Mouse (Mus musculus) erythroblast, embryonic 14.5 days (primary cell): ENCODE measurements around the gene Calr. TPM values are rescaled to one million over a fixed set of nuclear protein-coding genes. Genes with fewer than 3 reads are reported as not detected.
A peak's percentile ranks its signal among the peaks of the same experiment; 100 is the strongest.
"Not testable (repeated sequence)": the region's sequence is repeated elsewhere in the genome, so short reads cannot be mapped to it uniquely, and the experiment has no call there.

Source experiments
- H3K27me3 ChIP-seq: 2 replicates; pipeline ENCODE4 v1.6.1; 2012; ENCODE audit warnings: inconsistent platforms; ENCODE audit not compliant: control insufficient read depth
- H3K36me3 ChIP-seq: 2 replicates; pipeline ENCODE4 v1.6.1; 2012; ENCODE audit warnings: mild to moderate bottlenecking, inconsistent platforms; ENCODE audit not compliant: control insufficient read depth
- H3K4me1 ChIP-seq: 2 replicates; pipeline ENCODE4 v1.6.1; 2012; ENCODE audit warnings: inconsistent platforms; ENCODE audit not compliant: control insufficient read depth
- H3K4me3 ChIP-seq: replicated peaks from 2 replicates; pipeline ENCODE3; 2012; ENCODE audit warnings: moderate library complexity, mild to moderate bottlenecking, inconsistent platforms
- H3K9me3 ChIP-seq: 2 replicates; pipeline ENCODE4 v1.6.1; 2012; ENCODE audit warnings: low read length, inconsistent platforms, mixed read lengths; ENCODE audit not compliant: control insufficient read depth
- GATA1 ChIP-seq: IDR thresholded peaks from 2 replicates; pipeline ENCODE4 v1.6.1; 2012; ENCODE audit warnings: low read length, inconsistent platforms, mixed read lengths
- TAL1 ChIP-seq: IDR thresholded peaks from 3 replicates; pipeline ENCODE4 v1.6.1; 2012; ENCODE audit warnings: low read length, inconsistent platforms, mixed read lengths
- polyA plus RNA-seq: library from polyadenylated mRNA; stranded (reverse); fragments of >175 nt; gene quantifications from 2 replicates; pipeline ENCODE4 v1.2.3, GENCODE M21; 2012

Gene Calr
- polyA plus RNA-seq, 1 experiment = 30.9 TPM

DNA sequence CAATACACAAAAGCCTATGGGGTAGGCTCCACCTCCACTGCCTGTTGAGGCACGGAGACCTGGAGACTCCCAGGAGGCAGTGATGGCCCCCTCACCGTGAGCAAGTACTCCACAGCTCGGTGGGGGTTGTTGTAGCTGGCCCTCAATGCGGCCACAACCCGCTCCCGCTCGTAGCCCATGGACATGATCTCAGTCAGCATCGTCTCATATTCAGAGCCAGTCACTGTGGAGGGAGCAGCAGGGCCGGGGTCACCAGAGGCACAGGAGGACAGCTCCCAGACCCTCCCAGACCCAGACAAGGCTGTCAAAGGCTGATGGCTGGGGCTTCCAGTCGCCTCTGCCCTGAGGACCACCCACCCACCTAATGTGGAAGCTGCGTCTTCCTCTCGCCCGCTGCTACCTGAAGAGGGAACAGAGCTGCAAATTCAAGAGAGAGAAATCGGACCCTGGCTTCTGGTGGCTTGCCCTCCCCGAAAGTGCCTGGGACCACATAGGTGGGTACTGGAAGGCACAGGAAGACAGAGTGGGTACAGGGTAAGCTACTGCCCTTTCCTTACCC, 8.7 kb downstream of the Calr start:
- H3K36me3 ChIP-seq = peaks cover 97% of the 10 kb centered on the region
- H3K27me3 ChIP-seq = no peaks in the 10 kb centered on the region
- peaks cover 90% of the 10 kb centered on the region for H3K4me1 ChIP-seq
- H3K9me3 ChIP-seq = no peaks in the 10 kb centered on the region
- H3K4me3 ChIP-seq = peak overlapping the region; percentile 95
- no peak for TF ChIP-seq GATA1
- no peak for TF ChIP-seq TAL1

DNA sequence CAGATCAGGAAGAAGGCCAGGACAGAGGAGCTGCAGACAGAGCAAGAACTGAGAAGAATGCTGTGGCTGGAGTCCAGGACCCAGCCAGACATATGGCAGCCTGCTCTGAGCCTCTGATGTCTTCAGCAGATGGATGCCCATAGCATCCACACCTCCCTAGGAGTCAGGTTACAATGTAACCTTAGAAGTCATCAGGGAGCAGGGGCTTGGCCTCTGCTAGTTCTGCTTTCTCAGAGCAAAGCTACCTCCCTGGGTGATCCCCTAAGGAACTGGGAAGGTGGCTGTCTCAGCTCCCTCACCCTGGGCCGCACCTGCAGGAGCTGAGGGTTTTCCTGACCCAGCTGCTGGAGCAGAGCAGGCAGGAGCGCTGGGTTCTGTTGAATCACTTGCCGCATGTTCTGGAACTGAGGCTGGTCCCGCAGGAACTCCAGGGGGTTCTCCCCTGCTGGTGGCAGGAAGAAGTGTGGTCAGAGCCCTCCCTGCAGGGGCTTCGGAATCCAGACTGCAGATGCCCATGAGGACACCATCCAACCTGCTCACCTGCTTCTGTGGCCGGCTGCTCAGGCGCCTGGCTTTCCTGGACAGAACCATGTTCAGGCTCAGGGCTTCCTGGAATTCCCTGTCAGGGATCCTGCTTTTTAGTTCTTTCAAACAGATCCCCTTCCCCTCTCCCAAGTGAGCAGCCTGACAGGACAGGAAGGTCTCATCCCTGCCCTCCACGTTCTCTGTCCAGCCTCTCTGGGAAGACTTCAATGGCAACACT, 9.4 kb downstream of the Calr start:
- no peaks in the 10 kb centered on the region for H3K9me3 ChIP-seq
- no peaks in the 10 kb centered on the region for H3K27me3 ChIP-seq
- H3K4me1 ChIP-seq = peaks cover 89% of the 10 kb centered on the region
- H3K4me3 ChIP-seq = peak overlapping the region; percentile 95
- no peak for TF ChIP-seq TAL1
- no peak for TF ChIP-seq GATA1
- H3K36me3 ChIP-seq = peaks cover 95% of the 10 kb centered on the region

DNA sequence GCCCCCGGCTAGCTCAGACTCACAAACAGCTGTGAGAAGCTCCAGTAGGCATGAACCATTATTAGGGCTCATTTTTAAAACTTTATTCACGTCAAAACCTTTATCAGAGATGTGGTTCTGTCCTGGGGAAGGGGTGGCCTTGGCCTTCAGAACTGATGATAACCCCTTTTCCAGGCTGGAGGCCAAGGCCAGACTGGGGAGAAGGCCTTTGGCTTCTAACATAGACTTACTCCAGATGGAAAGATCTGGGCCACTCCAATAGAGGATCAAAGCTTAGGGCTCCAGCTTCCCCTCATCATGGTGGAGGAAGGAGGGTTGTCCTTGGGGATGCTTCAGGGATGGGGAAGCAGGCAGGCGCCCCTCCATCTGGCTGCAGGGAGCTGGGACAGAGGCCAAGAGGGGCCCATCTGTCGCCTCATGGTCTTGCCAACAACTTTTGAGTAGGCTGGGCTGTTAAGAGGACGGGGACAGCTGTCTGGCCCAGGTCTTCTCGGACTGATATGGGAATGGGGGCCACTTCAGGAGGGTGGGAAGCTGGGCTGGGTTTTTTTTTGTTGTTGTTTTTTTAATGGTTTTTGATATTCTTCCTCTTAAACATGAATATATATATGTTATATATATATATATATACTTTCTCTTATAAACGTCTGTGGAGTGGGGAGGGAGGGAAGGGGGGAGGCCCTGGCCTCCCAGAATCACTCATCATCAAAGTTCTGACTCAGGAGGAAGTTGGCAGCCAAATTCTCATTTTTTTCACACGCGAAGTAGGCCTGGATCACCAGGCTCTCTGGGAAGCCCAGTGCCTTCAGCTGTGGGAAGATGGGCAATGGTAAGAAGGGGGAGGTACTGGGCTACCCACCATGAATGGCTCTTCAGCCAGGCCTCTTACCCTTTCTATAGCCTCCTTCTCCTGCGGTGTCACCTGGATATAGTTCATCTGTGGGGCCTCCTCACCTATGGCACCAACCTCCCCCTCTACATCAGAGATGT, 11.6 kb downstream of the Calr start:
- Histone ChIP-seq H3K4me1 (peaks cover 87% of the 10 kb centered on the region), H3K36me3 (peaks cover 82% of the 10 kb centered on the region), H3K9me3 (no peaks in the 10 kb centered on the region), H3K4me3 (peak overlapping the region; percentile 98), H3K27me3 (no peaks in the 10 kb centered on the region)
- TF ChIP-seq TAL1 (no peak), GATA1 (no peak)

DNA sequence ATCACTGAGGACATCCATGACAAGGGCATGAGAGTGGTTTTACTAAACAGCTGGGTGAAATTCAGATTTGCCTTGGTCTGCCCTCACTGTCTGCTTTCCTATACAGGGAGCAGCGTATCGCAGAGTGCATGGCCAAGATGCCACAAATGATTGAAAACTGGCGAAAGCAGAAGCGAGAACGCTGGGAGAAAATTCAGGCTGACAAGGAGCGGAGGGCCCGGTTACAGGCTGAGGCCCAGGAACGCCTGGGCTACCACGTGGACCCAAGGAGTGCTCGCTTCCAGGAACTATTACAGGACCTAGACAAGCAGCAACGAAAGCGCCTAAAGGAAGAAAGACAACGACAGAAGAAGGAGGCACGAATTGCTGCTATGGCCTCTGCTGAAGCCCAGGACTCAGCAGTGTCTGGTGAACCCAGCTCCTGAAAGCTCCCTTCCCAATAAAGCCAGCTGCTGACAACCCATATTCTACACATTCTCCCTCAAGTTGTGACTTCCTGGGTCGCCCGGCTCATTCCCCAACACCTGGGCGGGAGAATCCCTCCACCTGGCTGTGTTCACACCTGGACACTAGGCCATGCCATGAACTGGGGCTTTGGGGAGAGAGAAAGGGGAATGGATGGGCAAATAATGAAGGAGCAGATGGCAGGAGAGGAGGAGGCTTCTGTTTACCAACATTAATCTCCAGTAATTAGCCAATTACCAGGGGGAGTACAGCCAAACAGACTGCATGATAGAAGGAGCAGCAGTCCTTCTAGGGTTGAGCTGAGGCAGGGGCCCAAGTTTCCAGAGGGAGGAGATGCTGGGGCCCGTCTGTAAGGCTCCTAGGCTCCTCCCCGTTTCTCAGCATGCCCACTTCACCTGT, 12.5 kb downstream of the Calr start:
- Histone ChIP-seq H3K36me3 (peaks cover 78% of the 10 kb centered on the region), H3K4me3 (peak overlapping the region; percentile 98), H3K4me1 (peaks cover 86% of the 10 kb centered on the region)

DNA sequence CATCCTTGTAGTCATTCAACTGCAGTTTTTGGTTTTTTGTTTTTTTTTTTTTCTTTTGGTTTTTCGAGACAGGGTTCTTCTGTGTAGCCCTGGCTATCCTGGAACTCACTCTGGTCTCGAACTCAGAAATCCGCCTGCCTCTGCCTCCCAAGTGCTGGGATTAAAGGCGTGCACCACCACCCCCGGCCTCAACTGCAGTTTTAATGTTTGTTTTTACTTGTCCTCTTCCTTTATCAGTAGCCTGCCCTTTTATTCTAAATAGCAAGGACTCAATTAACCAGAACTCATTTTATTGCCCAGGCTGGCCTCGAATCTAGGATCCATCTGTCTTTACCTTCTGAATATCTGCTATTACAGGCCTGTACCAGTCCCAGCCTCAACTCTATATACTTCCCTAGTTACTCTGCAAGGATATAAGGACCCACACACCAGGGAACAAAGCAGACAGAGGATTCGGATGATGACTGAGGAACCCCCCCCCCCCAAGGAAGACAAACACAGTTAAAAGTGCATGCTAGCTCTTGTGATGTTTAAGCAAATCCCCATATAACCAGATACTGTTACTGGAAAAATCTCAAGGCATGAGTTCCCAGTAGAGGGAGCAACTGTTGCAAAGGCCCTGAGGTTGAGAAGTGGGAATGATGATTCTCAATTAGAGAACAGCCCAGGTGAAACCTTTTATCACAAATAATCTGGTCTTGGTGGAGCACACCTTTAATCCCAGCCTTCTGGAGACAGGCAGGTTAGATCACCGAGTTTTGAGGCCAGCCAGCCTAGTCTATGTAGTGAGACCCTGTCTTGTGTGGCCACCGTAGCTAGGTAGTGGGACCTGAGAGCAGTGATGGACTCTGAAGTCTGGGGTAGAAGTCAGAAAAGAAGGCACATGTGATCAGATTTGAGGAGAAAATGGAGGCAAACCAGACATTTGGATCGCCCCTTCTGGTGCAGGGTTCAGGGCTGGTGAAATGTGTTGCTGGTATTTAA, 13.7 kb downstream of the Calr start:
- Histone ChIP-seq H3K4me1 (peaks cover 80% of the 10 kb centered on the region), H3K9me3 (no peaks in the 10 kb centered on the region), H3K4me3 (peak overlapping the region; percentile 98), H3K36me3 (peaks cover 72% of the 10 kb centered on the region), H3K27me3 (no peaks in the 10 kb centered on the region)
- TF ChIP-seq TAL1 (no peak), GATA1 (no peak)

More for the DNA sequence above, 12.5 kb downstream of the Calr start:
- no peak for TF ChIP-seq TAL1
- no peak for TF ChIP-seq GATA1
- no peaks in the 10 kb centered on the region for H3K27me3 ChIP-seq
- no peaks in the 10 kb centered on the region for H3K9me3 ChIP-seq

DNA sequence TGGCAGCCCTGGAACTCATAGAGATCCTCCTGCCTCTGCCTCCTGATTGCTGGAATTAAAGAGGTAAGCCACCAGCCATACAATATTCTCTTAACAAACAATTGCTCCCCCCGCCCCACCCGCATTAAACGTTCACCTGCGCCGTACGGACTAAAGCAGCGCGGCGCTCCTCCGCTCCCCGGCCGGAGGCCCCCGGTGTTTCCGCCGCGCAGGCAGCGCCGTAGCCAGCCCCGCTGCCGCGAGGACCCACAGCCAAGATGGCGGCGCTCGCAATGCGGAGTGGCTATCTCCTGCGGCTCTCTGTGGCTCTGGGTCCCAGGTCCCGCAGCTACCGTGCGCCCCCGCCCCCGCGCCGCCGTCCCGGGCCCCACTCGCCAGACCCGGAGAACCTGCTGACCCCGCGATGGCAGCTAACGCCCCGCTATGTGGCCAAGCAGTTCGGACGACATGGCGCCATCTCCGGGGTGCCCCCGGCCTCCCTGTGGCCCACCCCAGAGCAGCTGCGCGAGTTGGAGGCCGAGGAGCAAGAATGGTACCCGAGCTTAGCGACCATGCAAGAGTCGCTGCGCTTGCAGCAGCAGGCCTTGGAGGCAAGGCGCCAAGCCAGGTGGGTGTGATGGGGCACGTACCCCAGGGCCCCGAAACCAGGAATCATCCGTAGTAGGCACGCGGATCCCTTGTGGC, 14.6 kb downstream of the Calr start:
- peaks cover 66% of the 10 kb centered on the region for H3K36me3 ChIP-seq
- no peaks in the 10 kb centered on the region for H3K9me3 ChIP-seq
- TF ChIP-seq GATA1 (no peak), TAL1 (no peak)
- no peaks in the 10 kb centered on the region for H3K27me3 ChIP-seq
- peaks cover 76% of the 10 kb centered on the region for H3K4me1 ChIP-seq
- H3K4me3 ChIP-seq = peak overlapping the region; percentile 98

DNA sequence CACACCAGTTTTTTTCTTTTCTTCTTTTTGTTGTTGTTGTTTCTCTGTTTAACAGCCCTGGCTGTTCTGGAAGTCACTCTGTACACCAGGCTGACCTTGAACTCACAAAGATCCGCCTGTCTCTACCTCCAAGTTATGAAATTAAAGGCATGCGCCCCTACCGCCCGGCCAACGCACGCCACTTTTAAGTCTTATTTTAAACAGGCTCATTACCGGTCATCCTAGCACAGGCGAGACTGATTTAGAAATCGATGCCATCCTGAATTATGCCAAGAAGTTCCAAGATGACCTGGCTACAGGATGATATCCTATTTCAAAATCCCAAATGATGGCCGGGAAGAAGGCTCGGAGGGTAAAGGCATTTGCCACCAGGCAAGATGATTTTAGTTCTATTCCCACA, 15.2 kb downstream of the Calr start, which contains the start of gene Gadd45gip1:
Gadd45gip1 (plus strand) TSS at position 33 of the 400 bp plus-strand sequence.
- TF ChIP-seq TAL1 (no peak), GATA1 (no peak)
- peak within 1 kb of the TSS; percentile 98 for H3K4me3 ChIP-seq
- H3K36me3 ChIP-seq = peaks cover 60% of the 10 kb centered on the region
- H3K27me3 ChIP-seq = no peaks in the 10 kb centered on the region
- no peaks in the 10 kb centered on the region for H3K9me3 ChIP-seq
- H3K4me1 ChIP-seq = peaks cover 73% of the 10 kb centered on the region

DNA sequence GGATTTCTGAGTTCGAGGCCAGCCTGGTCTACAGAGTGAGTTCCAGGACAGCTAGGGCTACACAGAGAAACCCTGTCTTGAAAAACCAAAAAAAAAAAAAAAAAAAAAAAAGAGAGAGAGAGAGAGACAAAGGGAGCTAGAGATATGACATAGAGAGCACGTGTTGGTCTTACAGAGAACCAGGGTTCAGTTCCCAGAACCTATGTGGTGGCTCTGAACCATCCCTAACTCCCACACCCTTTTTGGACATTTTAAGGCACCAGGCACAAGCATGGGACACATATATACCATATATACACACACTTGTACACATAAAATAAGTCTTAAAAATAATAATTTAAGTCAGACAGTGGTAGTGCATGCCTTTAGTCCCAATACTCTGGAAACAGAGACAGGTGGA, 20.2 kb downstream of the Calr start:
- H3K9me3 ChIP-seq, H3K4me3 ChIP-seq, H3K27me3 ChIP-seq: not testable (repeated sequence)
- H3K4me1 ChIP-seq = peaks cover 59% of the 10 kb centered on the region
- peaks cover 19% of the 10 kb centered on the region for H3K36me3 ChIP-seq
